Mouse (Mus musculus) neural tube, embryonic 15.5 days (tissue): ENCODE data around the gene Ccdc114. TPM values are rescaled to one million over a fixed set of nuclear protein-coding genes. Genes with fewer than 3 reads are reported as not detected.
"Not testable (repeated sequence)": the region's sequence is repeated elsewhere in the genome, so short reads cannot be mapped to it uniquely, and the experiment has no call there.

Experiments used
- ATAC-seq: fragments of 200-750 bp; cut with Nextera tagmentation; 2 replicates; pipeline ENCODE4 v1.8.0; 2017; ENCODE audit warnings: mild to moderate bottlenecking, moderate TSS enrichment, moderate library complexity; ENCODE audit not compliant: low FRiP score
- H3K27ac ChIP-seq: fragments of 300-500 bp; sonication (generic); replicated peaks from 2 replicates; pipeline ENCODE4 v1.5.1; 2015; ENCODE audit warnings: mild to moderate bottlenecking, inconsistent platforms
- H3K27me3 ChIP-seq: fragments of 300-500 bp; sonication (generic); replicated peaks from 2 replicates; pipeline ENCODE4 v1.6.1; 2015; ENCODE audit warnings: inconsistent platforms
- H3K36me3 ChIP-seq: fragments of 300-500 bp; sonication (generic); 2 replicates; pipeline ENCODE4 v1.6.1; 2015; ENCODE audit warnings: inconsistent platforms
- H3K4me1 ChIP-seq: fragments of 300-500 bp; sonication (generic); 2 replicates; pipeline ENCODE4 v1.6.1; 2015; ENCODE audit warnings: inconsistent platforms
- H3K4me2 ChIP-seq: fragments of 300-500 bp; sonication (generic); 2 replicates; pipeline ENCODE4 v1.6.1; 2015; ENCODE audit warnings: inconsistent platforms, mild to moderate bottlenecking, moderate library complexity
- H3K4me3 ChIP-seq: fragments of 300-500 bp; sonication (generic); replicated peaks from 2 replicates; pipeline ENCODE4 v1.5.1; 2015; ENCODE audit warnings: mild to moderate bottlenecking, inconsistent platforms
- H3K9ac ChIP-seq: fragments of 300-500 bp; sonication (generic); replicated peaks from 2 replicates; pipeline ENCODE4 v1.6.1; 2015; ENCODE audit warnings: mild to moderate bottlenecking, inconsistent platforms
- H3K9me3 ChIP-seq: fragments of 300-500 bp; sonication (generic); replicated peaks from 2 replicates; pipeline ENCODE4 v1.6.1; 2016; ENCODE audit warnings: inconsistent platforms
- WGBS: fragments of 180-500 bp; shearing (Covaris S2); methylation state at CpG from one replicate; pipeline ENCODE4 v1.1.7; 2015; ENCODE audit warnings: mixed read lengths; 5-methylcytosine and 5-hydroxymethylcytosine counted together
- polyA plus RNA-seq: library from polyadenylated mRNA; unstranded; fragments of >200 nt; fragmentation: Nextera tagmentation; extraction: Ambion mirVana; gene quantifications from 2 replicates; pipeline ENCODE4 v1.2.1, GENCODE M21; 2015

The Ccdc114 gene
- polyA plus RNA-seq, 1 experiment from 2014 or later = 5.9 TPM

- Histone ChIP-seq H3K9ac (0 out of 2 replicates have a peak overlapping the region, but pooled peaks have one; percentile 0), H3K27me3 (no peaks in the 10 kb centered on the region), H3K4me2 (peak overlapping the region; percentile 35), H3K4me3 (0 out of 2 replicates have a peak overlapping the region, but pooled peaks have one; percentile 29), H3K9me3 (no peaks in the 10 kb centered on the region), H3K27ac (no peak overlapping the region), H3K36me3 (no peaks in the 10 kb centered on the region), H3K4me1 (peaks cover 42% of the 10 kb centered on the region)
- 80% methylated on average over 4 of the region's 4 CpGs for WGBS
- no peak for ATAC-seq
Measured at GRCm38 (mm10) chr7:45919761-45920160, 4.1 kb upstream of the Ccdc114 start.

GRCm38 (mm10) chr7:45920583-45921241 is 3.2 kb upstream of the Ccdc114 start:
- Histone ChIP-seq H3K4me3 (peak overlapping the region; percentile 29), H3K27me3 (no peaks in the 10 kb centered on the region), H3K36me3 (no peaks in the 10 kb centered on the region), H3K4me1 (peaks cover 42% of the 10 kb centered on the region), H3K9me3 (no peaks in the 10 kb centered on the region), H3K9ac (peak overlapping the region; percentile 17; the same call in 1 of the 2 replicates), H3K4me2 (peak overlapping the region; percentile 35), H3K27ac (peak overlapping the region; percentile 58)
- no peak for ATAC-seq
- 52% methylated on average over 9 of the region's 9 CpGs for WGBS

GRCm38 (mm10) chr7:45921242-45921621 is 2.6 kb upstream of the Ccdc114 start, which contains the start of gene Emp3:
Gene Emp3 (minus strand): TSS chr7:45921404.
- no peaks in the 10 kb centered on the region for H3K9me3 ChIP-seq
- H3K9ac ChIP-seq = peak within 1 kb of the TSS; percentile 17; the same call in 1 of the 2 replicates
- peak within 1 kb of the TSS; percentile 35 for H3K4me2 ChIP-seq
- no peak for ATAC-seq
- H3K4me3 ChIP-seq = peak within 1 kb of the TSS; percentile 29
- H3K36me3 ChIP-seq = no peaks in the 10 kb centered on the region
- H3K27me3 ChIP-seq = no peaks in the 10 kb centered on the region
- 51% methylated on average over 9 of the region's 9 CpGs for WGBS
- peaks cover 37% of the 10 kb centered on the region for H3K4me1 ChIP-seq
- peak within 1 kb of the TSS; percentile 89 for H3K27ac ChIP-seq

- WGBS = 87% methylated on average over 12 of the region's 12 CpGs
- no peaks in the 10 kb centered on the region for H3K9me3 ChIP-seq
- H3K27ac ChIP-seq = peak overlapping the region; percentile 89
- no peak for ATAC-seq
- no peak overlapping the region for H3K4me3 ChIP-seq
- H3K9ac ChIP-seq = no peak overlapping the region
- H3K36me3 ChIP-seq = no peaks in the 10 kb centered on the region
- H3K27me3 ChIP-seq = no peaks in the 10 kb centered on the region
- peak overlapping the region; percentile 71 for H3K4me2 ChIP-seq
- peaks cover 29% of the 10 kb centered on the region for H3K4me1 ChIP-seq
Measured at GRCm38 (mm10) chr7:45921950-45922600, 1.8 kb upstream of the Ccdc114 start.

GRCm38 (mm10) chr7:45922928-45923761 is 727 bp upstream of the Ccdc114 start:
- peaks cover 21% of the 10 kb centered on the region for H3K4me1 ChIP-seq
- no peaks in the 10 kb centered on the region for H3K36me3 ChIP-seq
- peak overlapping the region; percentile 71 for H3K4me2 ChIP-seq
- H3K27ac ChIP-seq = peak overlapping the region; percentile 89
- peak; percentile 92 for ATAC-seq
- peaks cover 7% of the 10 kb centered on the region for H3K27me3 ChIP-seq
- WGBS = under 1% methylated on average over 37 of the region's 37 CpGs
- H3K4me3 ChIP-seq = peak overlapping the region; percentile 53
- no peaks in the 10 kb centered on the region for H3K9me3 ChIP-seq
- H3K9ac ChIP-seq = peak overlapping the region; percentile 54

GRCm38 (mm10) chr7:45924429-45924816 is 551 bp downstream of the Ccdc114 start:
- H3K4me3 ChIP-seq = peak overlapping the region; percentile 53
- H3K27ac ChIP-seq = peak overlapping the region; percentile 89
- no peak for ATAC-seq
- H3K4me2 ChIP-seq = peak overlapping the region; percentile 71
- H3K9me3 ChIP-seq = no peaks in the 10 kb centered on the region
- peak overlapping the region; percentile 8; the same call in 1 of the 2 replicates for H3K9ac ChIP-seq
- H3K27me3 ChIP-seq = peaks cover 9% of the 10 kb centered on the region
- H3K4me1 ChIP-seq = peaks cover 21% of the 10 kb centered on the region
- 15% methylated on average over 14 of the region's 14 CpGs for WGBS
- no peaks in the 10 kb centered on the region for H3K36me3 ChIP-seq

GRCm38 (mm10) chr7:45928626-45929295 is 4.9 kb downstream of the Ccdc114 start:
- H3K4me1 ChIP-seq = peaks cover 9% of the 10 kb centered on the region
- H3K9ac ChIP-seq = no peak overlapping the region
- H3K4me3 ChIP-seq = no peak overlapping the region
- no peaks in the 10 kb centered on the region for H3K9me3 ChIP-seq
- ATAC-seq = no peak
- no peak overlapping the region for H3K27ac ChIP-seq
- 18% methylated on average over 17 of the region's 23 CpGs for WGBS
- H3K4me2 ChIP-seq = peak overlapping the region; percentile 32
- peaks cover 13% of the 10 kb centered on the region for H3K27me3 ChIP-seq
- no peaks in the 10 kb centered on the region for H3K36me3 ChIP-seq

GRCm38 (mm10) chr7:45929688-45930087 is 5.8 kb downstream of the Ccdc114 start:
- Histone ChIP-seq H3K9me3 (no peaks in the 10 kb centered on the region), H3K4me1 (peaks cover under 1% of the 10 kb centered on the region; the same call in 1 of the 2 replicates), H3K27ac (no peak overlapping the region), H3K4me3 (no peak overlapping the region), H3K4me2 (no peak overlapping the region), H3K36me3 (no peaks in the 10 kb centered on the region), H3K27me3 (peaks cover 13% of the 10 kb centered on the region), H3K9ac (no peak overlapping the region)
- ATAC-seq = no peak
- WGBS = 89% methylated on average over 1 of the region's 1 CpGs

- not testable (repeated sequence) for H3K4me2 ChIP-seq, H3K27ac ChIP-seq, H3K4me1 ChIP-seq, H3K9me3 ChIP-seq, H3K27me3 ChIP-seq, H3K4me3 ChIP-seq, H3K36me3 ChIP-seq, H3K9ac ChIP-seq, ATAC-seq
- WGBS = 86% methylated on average over 12 of the region's 12 CpGs
Measured at GRCm38 (mm10) chr7:45933766-45934165, 9.9 kb downstream of the Ccdc114 start.

GRCm38 (mm10) chr7:45935114-45935513 is 11.2 kb downstream of the Ccdc114 start:
- H3K27me3 ChIP-seq = no peaks in the 10 kb centered on the region
- no peak overlapping the region for H3K27ac ChIP-seq
- no peaks in the 10 kb centered on the region for H3K4me1 ChIP-seq
- no peak overlapping the region for H3K9ac ChIP-seq
- no peak overlapping the region for H3K4me2 ChIP-seq
- H3K36me3 ChIP-seq = no peaks in the 10 kb centered on the region
- ATAC-seq = no peak
- WGBS = 24% methylated on average over 7 of the region's 7 CpGs
- no peaks in the 10 kb centered on the region for H3K9me3 ChIP-seq
- no peak overlapping the region for H3K4me3 ChIP-seq

- no peaks in the 10 kb centered on the region for H3K4me1 ChIP-seq
- no peak overlapping the region for H3K4me3 ChIP-seq
- H3K4me2 ChIP-seq = no peak overlapping the region
- H3K9ac ChIP-seq = no peak overlapping the region
- no peak for ATAC-seq
- no peaks in the 10 kb centered on the region for H3K27me3 ChIP-seq
- WGBS = 43% methylated on average over 2 of the region's 2 CpGs
- H3K27ac ChIP-seq = no peak overlapping the region
- no peaks in the 10 kb centered on the region for H3K36me3 ChIP-seq
- no peaks in the 10 kb centered on the region for H3K9me3 ChIP-seq
Measured at GRCm38 (mm10) chr7:45939836-45940235, 16.0 kb downstream of the Ccdc114 start.
